Mouse (Mus musculus) midbrain, embryonic 14.5 days (tissue): ENCODE measurements at regions not wholly inside any gene's neighbourhood (a gene's known extent, or its start where the extent isn't known, plus 50 kb on each side); places are given as distances from the start of the nearest gene placed in this dataset.

Experiments used
- ATAC-seq: fragments of 200-750 bp; cut with Nextera tagmentation; 2 replicates; pipeline ENCODE4 v1.8.0; 2017; ENCODE audit warnings: moderate number of reproducible peaks, moderate library complexity; ENCODE audit not compliant: low FRiP score, low TSS enrichment
- DNase-seq: peaks from one replicate; pipeline ENCODE4 v3.0.0-alpha.2; 2015
- H3K27ac ChIP-seq: fragments of 300-500 bp; sonication (generic); replicated peaks from 2 replicates; pipeline ENCODE4 v1.5.1; 2014; ENCODE audit warnings: mild to moderate bottlenecking, low read depth, low read length, moderate library complexity
- H3K27me3 ChIP-seq: fragments of 300-500 bp; sonication (generic); 2 replicates; pipeline ENCODE4 v1.6.1; 2014; ENCODE audit warnings: low read length, control low read depth, mixed read lengths; ENCODE audit not compliant: control insufficient read depth, insufficient read depth
- H3K36me3 ChIP-seq: fragments of 300-500 bp; sonication (generic); 2 replicates; pipeline ENCODE4 v1.6.1; 2014; ENCODE audit warnings: low read length, control low read depth; ENCODE audit not compliant: control insufficient read depth, insufficient read depth
- H3K4me1 ChIP-seq: fragments of 300-500 bp; sonication (generic); 2 replicates; pipeline ENCODE4 v1.6.1; 2014; ENCODE audit warnings: mild to moderate bottlenecking, antibody characterized with exemption, low read length, control low read depth; ENCODE audit not compliant: control insufficient read depth, insufficient read depth
- H3K4me2 ChIP-seq: fragments of 300-500 bp; sonication (generic); 2 replicates; pipeline ENCODE4 v1.6.1; 2014; ENCODE audit warnings: mild to moderate bottlenecking, low read length, moderate library complexity
- H3K4me3 ChIP-seq: fragments of 300-500 bp; sonication (generic); replicated peaks from 2 replicates; pipeline ENCODE4 v1.5.1; 2014; ENCODE audit warnings: low read depth, low read length
- H3K9ac ChIP-seq: fragments of 300-500 bp; sonication (generic); replicated peaks from 2 replicates; pipeline ENCODE4 v1.6.1; 2014; ENCODE audit warnings: mild to moderate bottlenecking, low read length, moderate library complexity
- H3K9me3 ChIP-seq: fragments of 300-500 bp; sonication (generic); 2 replicates; pipeline ENCODE4 v1.6.1; 2016; ENCODE audit warnings: low read length, control low read depth, mixed read lengths; ENCODE audit not compliant: control insufficient read depth
- WGBS: fragments of 180-500 bp; shearing (Covaris S2); extraction: QIAGEN DNeasy Blood & Tissue Kit; methylation state at CpG from one replicate; pipeline ENCODE4 v1.1.7; 2014; 5-methylcytosine and 5-hydroxymethylcytosine counted together

DNA sequence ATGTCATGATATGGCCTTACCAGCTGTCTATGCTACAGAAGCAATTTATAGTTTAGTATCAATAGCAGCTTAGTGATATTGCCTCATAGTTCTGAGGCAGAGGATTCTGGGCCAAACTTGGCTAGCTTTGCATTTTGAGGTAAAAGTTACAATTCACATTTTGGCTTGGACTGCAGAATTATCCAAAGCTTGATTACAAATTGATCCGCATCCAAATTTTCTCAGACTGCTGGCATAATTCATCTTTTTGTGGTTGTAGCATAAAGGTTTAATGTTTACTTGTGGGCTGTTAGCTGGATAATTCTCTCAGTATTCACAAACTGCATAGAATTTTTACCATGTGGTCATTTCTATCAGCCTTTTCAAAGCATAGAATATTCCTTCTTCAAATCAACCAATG, 589.9 kb upstream of the Pdcd1 start:
- no peaks in the 10 kb centered on the region for H3K27me3 ChIP-seq
- ATAC-seq: no peak
- H3K4me2 ChIP-seq: no peak overlapping the region
- DNase-seq: no peak
- H3K27ac ChIP-seq: no peak overlapping the region
- no peaks in the 10 kb centered on the region for H3K4me1 ChIP-seq
- WGBS: 98% methylated on average over 1 of the region's 1 CpGs
- H3K36me3 ChIP-seq: no peaks in the 10 kb centered on the region
- H3K9me3 ChIP-seq: no peaks in the 10 kb centered on the region
- no peak overlapping the region for H3K9ac ChIP-seq
- H3K4me3 ChIP-seq: no peak overlapping the region

- H3K27me3 ChIP-seq: no peaks in the 10 kb centered on the region
- H3K4me1 ChIP-seq: no peaks in the 10 kb centered on the region
- ATAC-seq (no peak), DNase-seq (no peak)
- H3K36me3 ChIP-seq: no peaks in the 10 kb centered on the region
- no peak overlapping the region for H3K9ac ChIP-seq
- no peak overlapping the region for H3K27ac ChIP-seq
- H3K9me3 ChIP-seq: no peaks in the 10 kb centered on the region
- no peak overlapping the region for H3K4me2 ChIP-seq
- H3K4me3 ChIP-seq: no peak overlapping the region
Observed at GRCm38 (mm10) chr1:94658218-94658617, 605.9 kb upstream of the Pdcd1 start.

DNA sequence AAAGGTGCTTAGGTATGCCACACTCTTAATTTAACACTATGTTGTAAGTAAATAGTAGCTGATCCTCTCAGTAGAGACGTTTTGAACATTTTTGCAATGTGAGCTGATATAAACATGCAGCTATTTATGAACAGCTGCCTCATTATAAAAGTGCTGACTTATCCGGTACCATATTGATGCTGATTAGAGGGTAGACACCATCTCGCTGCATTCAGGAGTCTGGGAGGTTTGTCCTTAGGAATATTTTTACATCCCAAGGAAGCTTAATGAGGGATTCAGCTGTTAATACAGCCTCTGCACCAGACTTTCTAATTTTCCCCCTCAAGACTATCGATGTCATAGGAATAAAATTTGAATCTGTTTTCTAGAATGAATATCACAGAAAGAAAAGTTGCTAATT, 619.3 kb upstream of the Pdcd1 start:
- WGBS: 66% methylated on average over 4 of the region's 4 CpGs
- Histone ChIP-seq H3K4me1 (no peaks in the 10 kb centered on the region), H3K36me3 (no peaks in the 10 kb centered on the region), H3K4me3 (no peak overlapping the region), H3K9me3 (no peaks in the 10 kb centered on the region), H3K27me3 (no peaks in the 10 kb centered on the region), H3K9ac (no peak overlapping the region), H3K27ac (no peak overlapping the region), H3K4me2 (no peak overlapping the region)
- ATAC-seq (no peak), DNase-seq (peak; percentile 8)

DNA sequence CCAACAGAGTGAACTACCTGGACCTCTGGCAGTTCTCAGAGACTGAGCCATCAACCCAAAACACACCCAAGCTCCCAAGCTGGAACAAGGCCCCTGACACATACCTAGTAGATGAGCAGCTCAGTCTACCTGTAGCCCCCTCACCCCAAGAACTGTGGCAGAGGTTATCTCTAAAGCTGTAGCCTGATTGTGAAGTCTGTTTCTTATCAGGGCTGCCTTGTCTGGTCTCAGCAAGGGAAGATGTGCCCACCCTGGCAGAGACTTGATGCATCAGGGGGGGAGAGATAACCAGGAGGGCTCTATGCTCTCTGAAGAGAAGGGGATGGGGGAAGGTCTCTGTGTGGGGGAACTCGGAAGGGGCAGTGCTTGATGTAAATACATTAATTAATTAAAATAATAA, 612.9 kb upstream of the Fam174a start:
- no peak overlapping the region for H3K9ac ChIP-seq
- H3K27me3 ChIP-seq: no peaks in the 10 kb centered on the region
- no peak overlapping the region for H3K4me2 ChIP-seq
- ATAC-seq (no peak; the same call in 1 of the 2 replicates), DNase-seq (no peak)
- H3K9me3 ChIP-seq: no peaks in the 10 kb centered on the region
- 93% methylated on average over 1 of the region's 1 CpGs for WGBS
- H3K27ac ChIP-seq: no peak overlapping the region
- H3K36me3 ChIP-seq: no peaks in the 10 kb centered on the region
- no peaks in the 10 kb centered on the region for H3K4me1 ChIP-seq
- no peak overlapping the region for H3K4me3 ChIP-seq

GRCm38 (mm10) chr1:94701688-94702087, 611.7 kb upstream of the Fam174a start:
- Histone ChIP-seq H3K36me3 (no peaks in the 10 kb centered on the region), H3K4me2 (no peak overlapping the region), H3K9ac (no peak overlapping the region), H3K9me3 (no peaks in the 10 kb centered on the region), H3K27ac (no peak overlapping the region), H3K4me3 (no peak overlapping the region), H3K27me3 (no peaks in the 10 kb centered on the region), H3K4me1 (no peaks in the 10 kb centered on the region)
- ATAC-seq (no peak), DNase-seq (no peak)
- WGBS: 93% methylated on average over 1 of the region's 1 CpGs

DNA sequence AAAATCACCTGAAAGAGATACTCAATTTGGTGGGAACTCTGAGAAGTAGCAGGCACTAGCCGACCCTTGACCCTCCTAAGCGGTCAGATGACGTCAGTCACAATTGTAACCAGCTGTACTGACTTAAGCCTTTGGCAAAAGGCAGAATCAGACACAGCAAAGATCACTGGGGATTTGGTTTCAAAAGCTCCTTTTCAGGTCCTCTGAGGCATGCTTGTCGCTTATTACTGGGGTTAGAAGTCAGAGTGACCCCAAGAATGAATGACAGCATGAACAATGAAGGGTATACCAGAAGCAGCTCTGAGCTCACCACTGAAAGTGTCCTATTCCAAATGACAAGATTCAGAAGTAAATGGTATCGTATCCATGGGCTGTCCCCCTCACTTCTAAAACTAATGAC, 600.6 kb upstream of the Fam174a start:
- H3K27me3 ChIP-seq: no peaks in the 10 kb centered on the region
- H3K9ac ChIP-seq: no peak overlapping the region
- no peaks in the 10 kb centered on the region for H3K4me1 ChIP-seq
- H3K27ac ChIP-seq: no peak overlapping the region
- no peak for DNase-seq
- 4% methylated on average over 5 of the region's 5 CpGs for WGBS
- H3K4me3 ChIP-seq: no peak overlapping the region
- ATAC-seq: no peak
- H3K9me3 ChIP-seq: no peaks in the 10 kb centered on the region
- no peaks in the 10 kb centered on the region for H3K36me3 ChIP-seq
- no peak overlapping the region for H3K4me2 ChIP-seq

DNA sequence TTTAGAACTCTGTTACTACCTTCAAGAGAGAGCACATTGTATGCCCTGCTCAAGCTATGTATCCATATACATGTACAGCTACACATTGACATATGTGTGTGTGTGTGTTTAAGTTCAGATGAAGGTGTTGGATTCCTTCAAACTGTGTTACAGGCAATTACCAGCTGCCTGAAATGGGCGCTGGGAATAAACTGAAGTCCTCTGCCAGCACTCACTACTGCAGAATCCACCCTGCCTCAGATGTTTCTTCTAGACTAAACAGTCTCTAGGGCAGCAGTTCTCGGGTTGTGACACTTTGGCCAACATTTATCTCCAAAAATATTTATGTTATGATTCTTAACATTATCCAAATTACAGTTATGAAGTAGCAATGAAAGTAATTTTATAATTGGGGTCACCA, 595.7 kb upstream of the Fam174a start:
- Histone ChIP-seq H3K4me1 (no peaks in the 10 kb centered on the region), H3K4me2 (no peak overlapping the region), H3K36me3 (no peaks in the 10 kb centered on the region), H3K27ac (no peak overlapping the region), H3K4me3 (no peak overlapping the region), H3K9ac (no peak overlapping the region), H3K27me3 (no peaks in the 10 kb centered on the region), H3K9me3 (no peaks in the 10 kb centered on the region)
- no peak for DNase-seq
- 83% methylated on average over 2 of the region's 2 CpGs for WGBS
- no peak for ATAC-seq

DNA sequence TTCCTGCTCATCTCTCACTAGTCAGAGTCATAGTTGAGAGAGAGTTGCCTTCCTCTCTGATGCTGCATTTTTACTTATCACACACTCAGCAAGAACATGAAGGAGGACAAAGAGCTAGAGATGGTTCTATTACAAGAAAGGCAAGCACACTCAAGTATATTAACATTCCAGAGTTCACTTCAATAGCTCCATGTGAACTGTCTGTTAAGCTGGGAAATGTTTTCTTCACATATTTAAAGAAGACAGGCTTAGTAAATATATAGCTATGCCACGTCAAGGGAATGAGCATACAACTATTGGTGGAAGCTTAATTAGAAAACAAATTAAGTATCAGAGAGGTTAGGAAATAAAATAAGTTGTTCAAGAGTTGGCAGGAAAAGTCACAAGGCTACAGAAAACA, 559.9 kb upstream of the Fam174a start:
- DNase-seq (no peak), ATAC-seq (no peak)
- Histone ChIP-seq H3K27me3 (no peaks in the 10 kb centered on the region), H3K9ac (no peak overlapping the region), H3K4me3 (no peak overlapping the region), H3K27ac (no peak overlapping the region), H3K4me1 (no peaks in the 10 kb centered on the region), H3K9me3 (no peaks in the 10 kb centered on the region), H3K36me3 (no peaks in the 10 kb centered on the region), H3K4me2 (no peak overlapping the region)
- 49% methylated on average over 1 of the region's 1 CpGs for WGBS

GRCm38 (mm10) chr1:94789019-94789585, 524.3 kb upstream of the Fam174a start:
- no peak overlapping the region for H3K9ac ChIP-seq
- WGBS: 57% methylated on average over 2 of the region's 2 CpGs

More at GRCm38 (mm10) chr1:94789019-94789585, 524.3 kb upstream of the Fam174a start:
- 0 out of 2 replicates have a peak, but pooled peaks cover 5% of the 10 kb centered on the region for H3K4me1 ChIP-seq
- no peaks in the 10 kb centered on the region for H3K36me3 ChIP-seq
- H3K27ac ChIP-seq: no peak overlapping the region
- DNase-seq: no peak
- no peaks in the 10 kb centered on the region for H3K27me3 ChIP-seq
- 0 out of 2 replicates have a peak, but pooled peaks have one; percentile 31 for ATAC-seq
- no peaks in the 10 kb centered on the region for H3K9me3 ChIP-seq
- no peak overlapping the region for H3K4me2 ChIP-seq
- H3K4me3 ChIP-seq: no peak overlapping the region
